Mouse (Mus musculus): ENCODE measurements around the gene Sebox.

The Sebox gene

GRCm38 (mm10) chr11:78534516-78534915 is 31.3 kb downstream of the Sebox start:
- DNase-seq (ENCODE audit: extremely low read depth, insufficient read length, low spot score): no peak

GRCm38 (mm10) chr11:78535376-78536079 is 32.3 kb downstream of the Sebox start:
- peak; percentile 55 for DNase-seq (ENCODE audit: extremely low read depth, insufficient read length, low spot score)

GRCm38 (mm10) chr11:78536080-78536689 is 32.9 kb downstream of the Sebox start, which contains the start of the genes Tnfaip1 and Ift20:
Gene Tnfaip1, minus strand, starts transcription at chr11:78536332.
Gene Ift20, plus strand, starts transcription at chr11:78536361.
- peak; percentile 93 for DNase-seq (ENCODE audit: extremely low read depth, insufficient read length, low spot score)

GRCm38 (mm10) chr11:78536690-78537084 is 33.4 kb downstream of the Sebox start:
- no peak for DNase-seq (ENCODE audit: extremely low read depth, insufficient read length, low spot score)

GRCm38 (mm10) chr11:78540358-78540757 is 37.1 kb downstream of the Sebox start:
- no peak for DNase-seq (ENCODE audit: extremely low read depth, insufficient read length, low spot score)

- no peak for DNase-seq (ENCODE audit: extremely low read depth, insufficient read length, low spot score)
Observed at GRCm38 (mm10) chr11:78544449-78545111, 41.3 kb downstream of the Sebox start.

GRCm38 (mm10) chr11:78545181-78545580 is 41.9 kb downstream of the Sebox start:
- DNase-seq (ENCODE audit: extremely low read depth, insufficient read length, low spot score): no peak

- DNase-seq (ENCODE audit: extremely low read depth, insufficient read length, low spot score): no peak
Observed at GRCm38 (mm10) chr11:78547718-78548460, 44.6 kb downstream of the Sebox start.

GRCm38 (mm10) chr11:78549491-78549987 is 46.3 kb downstream of the Sebox start:
- no peak for DNase-seq (ENCODE audit: extremely low read depth, insufficient read length, low spot score)

GRCm38 (mm10) chr11:78550168-78551058 is 47.2 kb downstream of the Sebox start, which contains the start of gene Tmem97:
Gene Tmem97, minus strand, starts transcription at chr11:78550777.
- peak; percentile 97 for DNase-seq (ENCODE audit: extremely low read depth, insufficient read length, low spot score)

GRCm38 (mm10) chr11:78551059-78551398 is 47.8 kb downstream of the Sebox start:
- no peak for DNase-seq (ENCODE audit: extremely low read depth, insufficient read length, low spot score)
